Mouse (Mus musculus): ENCODE measurements around the gene Dlx2. TPM values are rescaled to one million over a fixed set of nuclear protein-coding genes. Genes with fewer than 3 reads are reported as not detected.

Dlx2 gene
- polyA plus RNA-seq, 1 experiment from 2014 or later = 1.9 TPM

DNA sequence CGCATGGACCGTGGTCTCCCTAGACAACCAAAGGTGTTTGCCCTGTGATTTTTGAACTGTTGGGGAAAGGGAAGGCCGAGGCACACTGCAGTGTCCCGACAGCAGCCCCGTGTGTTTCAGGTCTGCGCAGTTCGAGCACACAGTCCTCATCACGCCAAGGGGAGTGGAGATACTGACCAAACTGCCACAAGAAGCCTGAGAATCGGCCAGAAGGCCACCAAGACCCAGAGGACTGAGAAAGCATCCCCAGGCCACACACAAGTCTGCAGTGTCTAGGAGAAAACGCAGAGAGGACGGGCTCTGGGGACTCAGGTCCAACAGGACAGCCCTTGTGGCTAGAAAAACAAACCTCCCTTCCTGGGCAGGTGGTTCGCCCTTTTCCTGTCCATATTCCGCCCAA lies 21.8 kb downstream of the Dlx2 start:
- peak; percentile 23 for DNase-seq (ENCODE audit: low spot score)

DNA sequence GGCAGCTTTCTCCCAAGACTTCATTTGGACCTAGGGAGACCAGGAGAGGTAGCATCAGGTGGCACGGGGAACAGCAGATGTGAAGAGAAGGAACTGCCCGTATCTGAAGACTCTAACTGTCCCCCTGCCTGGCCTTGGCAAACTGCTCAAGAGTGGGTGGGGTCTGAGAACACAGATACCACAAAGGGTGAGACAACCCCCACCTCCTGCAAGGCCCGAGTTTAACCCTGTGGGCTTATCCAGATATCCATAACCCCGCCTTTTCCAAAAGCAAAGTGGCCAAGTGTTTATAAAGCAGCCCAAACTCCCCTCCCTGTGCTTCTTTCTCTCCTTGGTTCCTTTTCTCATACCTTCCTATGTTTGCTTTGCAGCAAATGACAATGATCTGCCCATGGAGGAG lies 23.1 kb downstream of the Dlx2 start:
- no peak overlapping the region for H3K4me2 ChIP-seq (replicated peaks; ENCODE audit: low read depth, low read length)
- no peaks in the 10 kb centered on the region for H3K36me3 ChIP-seq (ENCODE audit: control insufficient read depth, insufficient read depth, low read length)
- H3K4me3 ChIP-seq (ENCODE audit: low read depth, low read length) = no peak overlapping the region
- WGBS = 52% methylated on average over 4 of the region's 4 CpGs
- no peaks in the 10 kb centered on the region for H3K9me3 ChIP-seq (ENCODE audit: control insufficient read depth, low read length)
- H3K27ac ChIP-seq (ENCODE audit: low read depth, low read length) = no peak overlapping the region
- no peaks in the 10 kb centered on the region for H3K4me1 ChIP-seq (replicated peaks; ENCODE audit: control insufficient read depth, insufficient read depth, low read length)
- no peak overlapping the region for H3K9ac ChIP-seq (ENCODE audit: low read depth, low read length)
- peaks cover 63% of the 10 kb centered on the region for H3K27me3 ChIP-seq (ENCODE audit: control insufficient read depth, insufficient read depth, low read length)
- no peak for ATAC-seq (ENCODE audit: low FRiP score)
- DNase-seq (ENCODE audit: low spot score) = peak; percentile 8

More for the DNA sequence above, 21.8 kb downstream of the Dlx2 start:
- Histone ChIP-seq H3K4me2 (replicated peaks; ENCODE audit: low read depth, low read length) (no peak overlapping the region), H3K4me3 (ENCODE audit: low read depth, low read length) (no peak overlapping the region), H3K36me3 (ENCODE audit: control insufficient read depth, insufficient read depth, low read length) (no peaks in the 10 kb centered on the region), H3K9ac (ENCODE audit: low read depth, low read length) (no peak overlapping the region), H3K9me3 (ENCODE audit: control insufficient read depth, low read length) (no peaks in the 10 kb centered on the region), H3K27ac (ENCODE audit: low read depth, low read length) (no peak overlapping the region), H3K27me3 (ENCODE audit: control insufficient read depth, insufficient read depth, low read length) (peaks cover 74% of the 10 kb centered on the region), H3K4me1 (replicated peaks; ENCODE audit: control insufficient read depth, insufficient read depth, low read length) (peaks cover 3% of the 10 kb centered on the region; the same call in 1 of the 2 replicates)
- ATAC-seq (ENCODE audit: low FRiP score) = no peak
- WGBS = 24% methylated on average over 13 of the region's 13 CpGs

DNA sequence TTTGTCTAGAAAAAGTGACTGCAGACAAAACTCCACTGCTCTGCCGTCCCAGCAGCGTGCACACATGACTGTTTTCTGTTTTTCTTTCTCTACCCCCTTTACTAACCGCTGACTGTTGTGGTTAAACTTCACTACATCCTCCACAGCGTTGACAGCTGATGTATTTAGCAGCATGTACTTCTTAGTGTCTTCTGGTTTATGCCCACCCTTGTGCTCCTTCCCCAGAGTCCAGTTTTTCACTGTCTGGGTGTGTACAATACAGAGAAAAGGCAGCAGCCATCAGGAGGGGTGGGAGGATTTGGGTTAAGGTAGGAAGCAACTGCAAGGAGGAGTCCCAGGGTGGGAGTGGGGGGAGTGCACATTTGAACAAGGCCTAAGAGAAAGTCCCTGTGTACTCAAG lies 23.7 kb downstream of the Dlx2 start:
- Histone ChIP-seq H3K4me3 (ENCODE audit: low read depth, low read length) (no peak overlapping the region), H3K9me3 (ENCODE audit: control insufficient read depth, low read length) (no peaks in the 10 kb centered on the region), H3K27ac (ENCODE audit: low read depth, low read length) (no peak overlapping the region), H3K9ac (ENCODE audit: low read depth, low read length) (no peak overlapping the region), H3K4me1 (replicated peaks; ENCODE audit: control insufficient read depth, insufficient read depth, low read length) (no peaks in the 10 kb centered on the region), H3K36me3 (ENCODE audit: control insufficient read depth, insufficient read depth, low read length) (no peaks in the 10 kb centered on the region), H3K4me2 (replicated peaks; ENCODE audit: low read depth, low read length) (no peak overlapping the region), H3K27me3 (ENCODE audit: control insufficient read depth, insufficient read depth, low read length) (peaks cover 57% of the 10 kb centered on the region)
- 43% methylated on average over 4 of the region's 4 CpGs for WGBS
- no peak for ATAC-seq (ENCODE audit: low FRiP score)
- no peak for DNase-seq (ENCODE audit: low spot score)

DNA sequence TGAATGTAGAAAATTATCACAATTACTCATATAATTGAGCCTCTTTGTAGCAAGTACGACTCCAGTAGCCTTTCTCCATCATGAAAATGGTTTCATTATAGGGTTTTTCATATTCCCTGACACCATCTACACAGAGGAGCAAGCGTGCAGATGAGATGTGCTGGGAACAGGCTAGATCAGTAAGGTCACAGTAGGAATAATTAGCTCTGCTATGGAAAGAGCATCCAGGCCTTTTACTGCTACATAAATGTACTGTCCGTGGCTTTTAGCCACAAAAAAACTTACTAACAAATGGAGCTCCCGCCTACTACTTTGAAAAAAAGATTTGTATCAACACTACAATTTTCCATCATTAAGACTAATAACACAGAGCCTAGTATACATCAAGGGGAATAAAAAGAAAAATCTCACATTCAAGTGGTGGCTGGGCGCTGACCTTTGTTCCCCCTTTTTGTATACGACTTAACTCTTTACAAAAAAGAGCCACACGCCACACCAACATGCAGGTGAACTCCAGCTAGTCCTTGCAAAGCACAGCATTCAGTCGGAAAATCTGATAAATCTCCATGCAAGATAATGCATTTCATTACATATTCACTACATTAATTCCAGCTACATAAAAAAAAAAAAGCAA lies 29.0 kb downstream of the Dlx2 start:
- Histone ChIP-seq H3K27me3 (ENCODE audit: control insufficient read depth, insufficient read depth, low read length) (peaks cover 8% of the 10 kb centered on the region), H3K4me2 (replicated peaks; ENCODE audit: low read depth, low read length) (no peak overlapping the region), H3K27ac (ENCODE audit: low read depth, low read length) (no peak overlapping the region), H3K4me1 (replicated peaks; ENCODE audit: control insufficient read depth, insufficient read depth, low read length) (no peaks in the 10 kb centered on the region), H3K36me3 (ENCODE audit: control insufficient read depth, insufficient read depth, low read length) (no peaks in the 10 kb centered on the region), H3K4me3 (ENCODE audit: low read depth, low read length) (no peak overlapping the region), H3K9me3 (ENCODE audit: control insufficient read depth, low read length) (no peaks in the 10 kb centered on the region), H3K9ac (ENCODE audit: low read depth, low read length) (no peak overlapping the region)
- no peak for DNase-seq (ENCODE audit: low spot score)
- peak; percentile 53; the same call in 1 of the 2 replicates for ATAC-seq (ENCODE audit: low FRiP score)
- WGBS = 33% methylated on average over 8 of the region's 8 CpGs

DNA sequence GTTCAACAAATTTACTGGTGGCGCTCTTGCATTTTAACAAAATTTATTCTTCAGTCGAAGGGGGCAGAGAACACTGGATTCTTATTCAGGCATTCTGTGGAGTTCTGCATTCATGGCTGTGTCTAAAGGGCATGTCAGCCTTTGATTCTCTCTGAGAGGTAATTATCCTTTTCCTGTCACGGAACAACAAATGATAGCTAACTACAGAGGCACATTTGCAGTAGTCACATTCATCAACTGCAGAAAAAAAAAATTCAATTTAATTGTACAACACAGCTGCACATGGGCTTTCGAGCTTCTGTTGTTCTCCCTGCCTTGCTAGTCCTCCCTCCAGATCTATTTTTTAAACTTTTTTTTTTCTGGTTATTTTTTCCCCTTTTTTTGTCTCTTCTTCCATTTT lies 29.6 kb downstream of the Dlx2 start:
- no peak overlapping the region for H3K4me3 ChIP-seq (ENCODE audit: low read depth, low read length)
- no peaks in the 10 kb centered on the region for H3K4me1 ChIP-seq (replicated peaks; ENCODE audit: control insufficient read depth, insufficient read depth, low read length)
- no peak overlapping the region for H3K9ac ChIP-seq (ENCODE audit: low read depth, low read length)
- H3K27ac ChIP-seq (ENCODE audit: low read depth, low read length) = no peak overlapping the region
- DNase-seq (ENCODE audit: low spot score) (no peak), ATAC-seq (ENCODE audit: low FRiP score) (no peak; the same call in 1 of the 2 replicates)
- WGBS = 31% methylated on average over 4 of the region's 4 CpGs
- H3K9me3 ChIP-seq (ENCODE audit: control insufficient read depth, low read length) = no peaks in the 10 kb centered on the region
- H3K36me3 ChIP-seq (ENCODE audit: control insufficient read depth, insufficient read depth, low read length) = no peaks in the 10 kb centered on the region
- no peak overlapping the region for H3K4me2 ChIP-seq (replicated peaks; ENCODE audit: low read depth, low read length)
- peaks cover 8% of the 10 kb centered on the region for H3K27me3 ChIP-seq (ENCODE audit: control insufficient read depth, insufficient read depth, low read length)

DNA sequence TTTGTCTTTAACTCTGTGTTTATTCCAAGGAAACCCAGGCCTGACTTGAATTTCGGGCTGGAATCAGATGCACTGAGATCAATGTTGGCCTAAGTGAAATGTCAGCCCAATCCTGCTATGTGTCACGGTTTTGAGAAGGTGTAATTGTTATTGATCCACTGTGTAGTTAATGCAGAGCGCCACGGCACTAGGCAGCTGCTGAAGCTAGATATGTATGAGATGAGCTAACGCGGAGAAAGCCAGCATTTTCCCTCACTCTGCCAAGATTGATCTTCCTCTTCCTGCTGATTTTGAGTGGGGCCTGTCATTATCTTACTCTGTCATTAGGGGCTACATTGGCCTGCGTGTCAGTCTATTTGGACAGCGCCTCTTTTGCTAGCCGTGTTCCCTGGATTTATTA lies 34.2 kb downstream of the Dlx2 start:
- H3K36me3 ChIP-seq (ENCODE audit: control insufficient read depth, insufficient read depth, low read length) = no peaks in the 10 kb centered on the region
- WGBS = 68% methylated on average over 9 of the region's 9 CpGs

DNA sequence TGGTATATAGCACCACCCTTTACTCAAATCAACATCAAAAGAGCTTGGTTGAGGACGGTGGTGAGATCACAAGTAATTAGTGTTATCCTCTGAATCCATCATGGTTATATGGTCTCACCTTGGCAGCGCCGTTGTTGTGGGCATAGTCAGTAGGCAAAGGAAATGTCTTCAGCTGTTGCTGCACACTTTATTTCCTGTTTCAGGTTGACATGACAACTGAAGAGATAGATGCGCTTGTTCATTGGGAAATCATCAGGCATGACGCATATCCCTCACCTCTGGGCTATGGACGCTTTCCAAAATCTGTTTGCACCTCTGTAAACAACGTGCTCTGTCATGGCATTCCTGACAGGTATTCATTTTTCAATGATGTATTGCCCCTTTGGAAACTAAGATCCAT lies 35.3 kb downstream of the Dlx2 start:
- 87% methylated on average over 7 of the region's 7 CpGs for WGBS
- H3K4me1 ChIP-seq (replicated peaks; ENCODE audit: control insufficient read depth, insufficient read depth, low read length) = no peaks in the 10 kb centered on the region
- no peak for ATAC-seq (ENCODE audit: low FRiP score)

More for the DNA sequence above, 34.2 kb downstream of the Dlx2 start:
- no peaks in the 10 kb centered on the region for H3K27me3 ChIP-seq (ENCODE audit: control insufficient read depth, insufficient read depth, low read length)
- no peak overlapping the region for H3K9ac ChIP-seq (ENCODE audit: low read depth, low read length)
- no peak; the same call in 1 of the 2 replicates for ATAC-seq (ENCODE audit: low FRiP score)
- H3K9me3 ChIP-seq (ENCODE audit: control insufficient read depth, low read length) = no peaks in the 10 kb centered on the region
- H3K4me2 ChIP-seq (replicated peaks; ENCODE audit: low read depth, low read length) = no peak overlapping the region
- DNase-seq (ENCODE audit: low spot score) = no peak
- H3K27ac ChIP-seq (ENCODE audit: low read depth, low read length) = no peak overlapping the region
- no peaks in the 10 kb centered on the region for H3K4me1 ChIP-seq (replicated peaks; ENCODE audit: control insufficient read depth, insufficient read depth, low read length)
- H3K4me3 ChIP-seq (ENCODE audit: low read depth, low read length) = no peak overlapping the region

DNA sequence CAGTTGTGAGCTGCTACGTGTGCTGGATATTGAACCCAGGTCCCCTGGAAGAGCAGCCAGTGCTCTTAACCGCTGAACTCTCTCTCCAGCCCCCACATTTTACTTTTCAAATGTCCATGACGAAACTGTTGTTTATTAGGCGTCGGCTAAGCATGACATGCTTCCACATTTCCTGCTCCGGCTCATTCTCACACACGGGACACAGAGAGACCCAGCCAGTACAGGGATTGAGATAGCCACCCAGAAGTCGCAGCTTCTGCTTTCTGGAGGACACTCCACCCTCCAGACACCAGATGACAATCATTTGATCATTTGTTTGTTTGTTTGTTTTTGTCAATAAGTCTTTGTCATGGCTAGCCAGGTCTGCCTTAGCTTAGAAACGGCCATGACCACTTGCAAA lies 41.7 kb downstream of the Dlx2 start:
- Histone ChIP-seq H3K4me3 (ENCODE audit: low read depth, low read length) (no peak overlapping the region), H3K27ac (ENCODE audit: low read depth, low read length) (no peak overlapping the region), H3K9ac (ENCODE audit: low read depth, low read length) (no peak overlapping the region), H3K4me2 (replicated peaks; ENCODE audit: low read depth, low read length) (no peak overlapping the region), H3K9me3 (ENCODE audit: control insufficient read depth, low read length) (no peaks in the 10 kb centered on the region), H3K27me3 (ENCODE audit: control insufficient read depth, insufficient read depth, low read length) (no peaks in the 10 kb centered on the region), H3K36me3 (ENCODE audit: control insufficient read depth, insufficient read depth, low read length) (no peaks in the 10 kb centered on the region), H3K4me1 (replicated peaks; ENCODE audit: control insufficient read depth, insufficient read depth, low read length) (no peaks in the 10 kb centered on the region; the same call in 1 of the 2 replicates)
- no peak for ATAC-seq (ENCODE audit: low FRiP score)
- DNase-seq (ENCODE audit: low spot score) = no peak
- 76% methylated on average over 9 of the region's 9 CpGs for WGBS

More for the DNA sequence above, 35.3 kb downstream of the Dlx2 start:
- Histone ChIP-seq H3K9ac (ENCODE audit: low read depth, low read length) (no peak overlapping the region), H3K4me2 (replicated peaks; ENCODE audit: low read depth, low read length) (no peak overlapping the region), H3K9me3 (ENCODE audit: control insufficient read depth, low read length) (no peaks in the 10 kb centered on the region), H3K27ac (ENCODE audit: low read depth, low read length) (no peak overlapping the region), H3K36me3 (ENCODE audit: control insufficient read depth, insufficient read depth, low read length) (no peaks in the 10 kb centered on the region), H3K4me3 (ENCODE audit: low read depth, low read length) (no peak overlapping the region), H3K27me3 (ENCODE audit: control insufficient read depth, insufficient read depth, low read length) (no peaks in the 10 kb centered on the region)
- no peak for DNase-seq (ENCODE audit: low spot score)

All from hindbrain, embryonic 11.5 days (tissue).